Mouse (Mus musculus) forebrain, embryonic 12.5 days (tissue): ENCODE measurements at regions not wholly inside any gene's neighbourhood (a gene's known extent, or its start where the extent isn't known, plus 50 kb on each side); places are given as distances from the start of the nearest gene placed in this dataset.
A peak's percentile ranks its signal among the peaks of the same experiment; 100 is the strongest.

Source experiments
- ATAC-seq: fragments of 200-750 bp; cut with Nextera tagmentation; 2 replicates; pipeline ENCODE4 v1.8.0; 2017; ENCODE audit warnings: moderate TSS enrichment; ENCODE audit not compliant: low FRiP score
- H3K27ac ChIP-seq: fragments of 300-500 bp; sonication (generic); 2 replicates; pipeline ENCODE4 v1.5.1; 2016; ENCODE audit warnings: mild to moderate bottlenecking
- H3K27me3 ChIP-seq: fragments of 300-500 bp; sonication (generic); 2 replicates; pipeline ENCODE4 v1.6.1; 2016; ENCODE audit warnings: mild to moderate bottlenecking
- H3K36me3 ChIP-seq: fragments of 300-500 bp; sonication (generic); replicated peaks from 2 replicates; pipeline ENCODE4 v1.6.1; 2016; ENCODE audit warnings: mild to moderate bottlenecking
- H3K4me1 ChIP-seq: fragments of 300-500 bp; sonication (generic); 2 replicates; pipeline ENCODE4 v1.6.1; 2016
- H3K4me2 ChIP-seq: fragments of 300-500 bp; sonication (generic); 2 replicates; pipeline ENCODE4 v1.6.1; 2016; ENCODE audit warnings: mild to moderate bottlenecking, moderate library complexity
- H3K4me3 ChIP-seq: fragments of 300-500 bp; sonication (generic); replicated peaks from 2 replicates; pipeline ENCODE4 v1.5.1; 2016; ENCODE audit warnings: mild to moderate bottlenecking
- H3K9ac ChIP-seq: fragments of 300-500 bp; sonication (generic); 2 replicates; pipeline ENCODE4 v1.6.1; 2016; ENCODE audit warnings: mild to moderate bottlenecking
- H3K9me3 ChIP-seq: fragments of 300-500 bp; sonication (generic); 2 replicates; pipeline ENCODE4 v1.6.1; 2016
- WGBS: fragments of 180-500 bp; shearing (Covaris S2); methylation state at CpG from one replicate; pipeline ENCODE4 v1.1.7; 2016; 5-methylcytosine and 5-hydroxymethylcytosine counted together

DNA sequence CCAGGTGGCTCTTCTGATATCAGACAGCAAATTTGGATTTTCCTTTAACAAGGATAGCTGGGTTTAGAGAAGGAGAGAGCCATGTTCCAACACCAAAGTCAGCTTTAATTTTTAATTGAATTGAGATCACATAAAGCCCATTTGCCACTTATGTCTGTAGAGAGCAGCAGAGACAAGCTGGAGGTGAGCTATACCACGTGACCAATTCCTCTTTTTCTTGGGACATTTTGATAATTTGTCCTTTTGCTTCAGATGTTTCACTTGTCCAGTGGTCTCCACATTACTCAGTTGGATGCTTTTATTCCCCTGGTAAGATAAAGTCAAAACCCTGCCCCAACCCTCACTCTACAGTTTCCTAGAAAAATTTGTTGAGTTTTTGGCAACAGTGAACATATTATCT is 248.6 kb upstream of the Ndst4 start:
- 68% methylated on average over 1 of the region's 1 CpGs for WGBS

GRCm38 (mm10) chr3:125159763-125160162 is 244.1 kb upstream of the Ndst4 start:
- ATAC-seq: no peak
- no peaks in the 10 kb centered on the region for H3K36me3 ChIP-seq
- no peaks in the 10 kb centered on the region for H3K9me3 ChIP-seq
- H3K4me2 ChIP-seq: no peak overlapping the region
- H3K9ac ChIP-seq: no peak overlapping the region
- H3K4me3 ChIP-seq: no peak overlapping the region
- no peaks in the 10 kb centered on the region for H3K4me1 ChIP-seq
- WGBS: 91% methylated on average over 5 of the region's 5 CpGs
- no peak overlapping the region for H3K27ac ChIP-seq
- no peaks in the 10 kb centered on the region for H3K27me3 ChIP-seq

More for the DNA sequence above, 248.6 kb upstream of the Ndst4 start:
- H3K4me1 ChIP-seq: no peaks in the 10 kb centered on the region
- no peaks in the 10 kb centered on the region for H3K27me3 ChIP-seq
- no peak overlapping the region for H3K4me2 ChIP-seq
- H3K4me3 ChIP-seq: no peak overlapping the region
- no peaks in the 10 kb centered on the region for H3K36me3 ChIP-seq
- no peak overlapping the region for H3K27ac ChIP-seq
- ATAC-seq: no peak
- no peak overlapping the region for H3K9ac ChIP-seq
- no peaks in the 10 kb centered on the region for H3K9me3 ChIP-seq

- H3K36me3 ChIP-seq: no peaks in the 10 kb centered on the region
- H3K9me3 ChIP-seq: no peaks in the 10 kb centered on the region
- peak; percentile 61 for ATAC-seq
- no peak overlapping the region for H3K4me3 ChIP-seq
- no peaks in the 10 kb centered on the region for H3K27me3 ChIP-seq
- H3K4me1 ChIP-seq: no peaks in the 10 kb centered on the region
- H3K4me2 ChIP-seq: no peak overlapping the region
- no peak overlapping the region for H3K9ac ChIP-seq
- no peak overlapping the region for H3K27ac ChIP-seq
Measured at GRCm38 (mm10) chr3:125190571-125190970, 213.3 kb upstream of the Ndst4 start.

- H3K36me3 ChIP-seq: no peaks in the 10 kb centered on the region
- no peak overlapping the region for H3K27ac ChIP-seq
- 89% methylated on average over 2 of the region's 2 CpGs for WGBS
- H3K4me1 ChIP-seq: no peaks in the 10 kb centered on the region
- H3K9me3 ChIP-seq: no peaks in the 10 kb centered on the region
- no peak overlapping the region for H3K4me2 ChIP-seq
- no peak overlapping the region for H3K4me3 ChIP-seq
- no peaks in the 10 kb centered on the region for H3K27me3 ChIP-seq
- no peak for ATAC-seq
- H3K9ac ChIP-seq: no peak overlapping the region
Measured at GRCm38 (mm10) chr3:125220913-125221312, 183.0 kb upstream of the Ndst4 start.

- Histone ChIP-seq H3K27ac (no peak overlapping the region), H3K9ac (no peak overlapping the region), H3K36me3 (no peaks in the 10 kb centered on the region), H3K9me3 (no peaks in the 10 kb centered on the region), H3K4me3 (no peak overlapping the region), H3K4me2 (no peak overlapping the region), H3K27me3 (no peaks in the 10 kb centered on the region), H3K4me1 (no peaks in the 10 kb centered on the region)
- no peak for ATAC-seq
- WGBS: 93% methylated on average over 3 of the region's 3 CpGs
Measured at GRCm38 (mm10) chr3:125251124-125251523, 152.8 kb upstream of the Ndst4 start.

DNA sequence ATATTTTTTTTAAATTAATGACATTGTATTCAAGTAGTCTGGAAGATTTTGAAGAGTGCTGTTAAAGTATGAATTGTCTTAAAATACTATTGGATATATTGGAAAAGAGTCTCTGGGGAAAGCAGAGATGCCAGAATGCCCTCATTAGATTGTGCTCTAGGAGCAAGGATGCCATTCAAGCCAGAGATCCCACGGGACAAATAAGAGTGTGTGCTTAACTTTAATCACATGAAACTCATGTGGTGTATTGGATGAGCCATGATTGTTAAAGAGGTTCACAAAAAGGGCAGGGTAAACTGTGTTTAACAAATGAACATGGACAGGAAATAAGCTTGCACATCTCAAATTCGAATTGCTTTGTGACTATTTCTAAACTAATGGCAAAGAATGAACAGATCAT is 143.0 kb upstream of the Ndst4 start:
- Histone ChIP-seq H3K9me3 (no peaks in the 10 kb centered on the region), H3K9ac (no peak overlapping the region), H3K27me3 (no peaks in the 10 kb centered on the region), H3K36me3 (no peaks in the 10 kb centered on the region), H3K4me2 (no peak overlapping the region), H3K4me1 (no peaks in the 10 kb centered on the region), H3K4me3 (no peak overlapping the region), H3K27ac (no peak overlapping the region)
- no peak for ATAC-seq
- WGBS: 77% methylated on average over 2 of the region's 2 CpGs

GRCm38 (mm10) chr3:125270695-125271094 is 133.2 kb upstream of the Ndst4 start:
- Histone ChIP-seq H3K4me3 (no peak overlapping the region), H3K4me2 (no peak overlapping the region), H3K4me1 (0 out of 2 replicates have a peak, but pooled peaks cover 7% of the 10 kb centered on the region), H3K27ac (no peak overlapping the region), H3K27me3 (no peaks in the 10 kb centered on the region), H3K36me3 (no peaks in the 10 kb centered on the region), H3K9me3 (no peaks in the 10 kb centered on the region), H3K9ac (no peak overlapping the region)
- WGBS: 75% methylated on average over 5 of the region's 5 CpGs
- no peak for ATAC-seq

DNA sequence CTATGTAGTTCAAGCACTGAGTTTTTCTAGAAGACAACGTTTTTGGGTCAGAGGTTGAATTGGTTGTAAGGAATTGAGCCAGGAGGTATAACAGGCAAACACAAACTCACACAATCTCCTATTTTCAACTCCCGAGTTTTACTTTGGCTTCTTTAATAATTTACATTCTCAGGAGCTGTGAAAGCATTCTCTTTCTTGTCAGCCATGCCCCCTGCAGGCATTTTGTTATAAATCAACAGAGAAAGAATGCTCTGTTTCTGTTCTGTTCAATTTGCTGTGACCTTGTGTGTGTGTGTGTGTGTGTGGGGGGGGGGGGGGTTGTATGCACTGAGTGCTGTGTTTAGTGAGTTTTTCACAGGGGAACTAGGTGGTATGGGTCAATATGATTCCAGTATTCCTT is 132.7 kb upstream of the Ndst4 start:
- Histone ChIP-seq H3K4me1 (0 out of 2 replicates have a peak, but pooled peaks cover 7% of the 10 kb centered on the region), H3K4me3 (no peak overlapping the region), H3K4me2 (no peak overlapping the region), H3K27ac (no peak overlapping the region), H3K9ac (no peak overlapping the region), H3K9me3 (no peaks in the 10 kb centered on the region), H3K36me3 (no peaks in the 10 kb centered on the region), H3K27me3 (no peaks in the 10 kb centered on the region)
- WGBS: 11% methylated on average over 2 of the region's 2 CpGs
- ATAC-seq: peak; percentile 20; the same call in 1 of the 2 replicates

GRCm38 (mm10) chr3:125278605-125279004 is 125.3 kb upstream of the Ndst4 start:
- H3K4me3 ChIP-seq: no peak overlapping the region
- H3K4me1 ChIP-seq: no peaks in the 10 kb centered on the region
- no peak overlapping the region for H3K4me2 ChIP-seq
- H3K9me3 ChIP-seq: no peaks in the 10 kb centered on the region
- H3K27ac ChIP-seq: no peak overlapping the region
- H3K9ac ChIP-seq: no peak overlapping the region
- no peaks in the 10 kb centered on the region for H3K36me3 ChIP-seq
- ATAC-seq: no peak
- no peaks in the 10 kb centered on the region for H3K27me3 ChIP-seq

DNA sequence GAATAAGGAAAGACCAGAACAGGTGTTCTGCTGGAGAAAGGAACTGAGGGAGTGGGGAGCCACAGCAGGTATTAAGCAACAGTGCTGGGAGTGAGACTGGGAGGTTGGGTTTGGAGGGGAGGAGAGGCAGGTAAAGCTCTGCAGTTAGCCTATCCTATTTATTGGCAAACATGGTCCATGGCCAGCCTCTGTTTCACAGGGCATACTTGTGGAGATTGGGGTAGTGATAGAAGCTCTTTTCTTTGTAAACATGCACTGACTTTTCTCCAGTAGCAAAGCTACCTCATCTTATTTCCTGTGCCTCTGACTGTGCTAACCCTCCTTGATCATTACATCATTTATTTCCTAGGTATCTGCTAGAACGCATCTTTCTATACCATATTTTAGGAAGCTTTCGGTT is 124.9 kb upstream of the Ndst4 start:
- Histone ChIP-seq H3K4me1 (no peaks in the 10 kb centered on the region), H3K27ac (no peak overlapping the region), H3K9me3 (no peaks in the 10 kb centered on the region), H3K27me3 (no peaks in the 10 kb centered on the region), H3K36me3 (no peaks in the 10 kb centered on the region), H3K4me3 (no peak overlapping the region), H3K9ac (no peak overlapping the region), H3K4me2 (no peak overlapping the region)
- 91% methylated on average over 2 of the region's 2 CpGs for WGBS
- ATAC-seq: no peak

DNA sequence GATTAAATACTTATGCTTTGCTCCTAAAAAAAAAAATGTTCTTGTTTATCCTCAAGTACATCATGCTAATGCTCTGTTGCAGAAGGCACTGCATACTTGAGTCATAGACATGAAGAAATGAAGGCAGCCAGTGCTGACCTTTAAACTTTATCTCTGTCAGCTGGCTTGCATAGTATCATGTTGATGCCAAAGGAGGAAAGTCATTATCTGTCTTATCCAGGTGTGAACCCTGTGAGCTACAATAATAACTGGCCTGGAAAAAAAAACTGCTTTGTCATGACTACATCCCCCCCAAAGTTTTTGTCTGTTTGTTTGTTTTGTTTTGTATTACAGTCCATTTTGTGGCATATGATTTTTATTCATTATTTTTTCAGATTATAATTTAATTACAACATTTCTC is 124.3 kb upstream of the Ndst4 start:
- Histone ChIP-seq H3K36me3 (no peaks in the 10 kb centered on the region), H3K4me3 (no peak overlapping the region), H3K9ac (no peak overlapping the region), H3K4me2 (no peak overlapping the region), H3K27me3 (no peaks in the 10 kb centered on the region), H3K27ac (no peak overlapping the region), H3K4me1 (no peaks in the 10 kb centered on the region), H3K9me3 (no peaks in the 10 kb centered on the region)
- no peak for ATAC-seq

- Histone ChIP-seq H3K27me3 (no peaks in the 10 kb centered on the region), H3K4me3 (no peak overlapping the region), H3K4me2 (no peak overlapping the region), H3K27ac (no peak overlapping the region), H3K9me3 (no peaks in the 10 kb centered on the region), H3K9ac (no peak overlapping the region), H3K4me1 (peaks cover 5% of the 10 kb centered on the region; the same call in 1 of the 2 replicates), H3K36me3 (no peaks in the 10 kb centered on the region)
- no peak for ATAC-seq
- WGBS: 69% methylated on average over 1 of the region's 1 CpGs
Measured at GRCm38 (mm10) chr3:125288598-125288997, 115.3 kb upstream of the Ndst4 start.

- H3K27me3 ChIP-seq: no peaks in the 10 kb centered on the region
- no peaks in the 10 kb centered on the region for H3K36me3 ChIP-seq
- H3K4me3 ChIP-seq: no peak overlapping the region
- no peak overlapping the region for H3K4me2 ChIP-seq
- no peak overlapping the region for H3K9ac ChIP-seq
- ATAC-seq: peak; percentile 76; the same call in 1 of the 2 replicates
- H3K27ac ChIP-seq: no peak overlapping the region
- peaks cover 5% of the 10 kb centered on the region; the same call in 1 of the 2 replicates for H3K4me1 ChIP-seq
- WGBS: 29% methylated on average over 3 of the region's 3 CpGs
- H3K9me3 ChIP-seq: no peaks in the 10 kb centered on the region
Measured at GRCm38 (mm10) chr3:125289355-125289933, 114.4 kb upstream of the Ndst4 start.
